Mouse (Mus musculus): ENCODE measurements around the gene Myzap. TPM values are rescaled to one million over a fixed set of nuclear protein-coding genes. Genes with fewer than 3 reads are reported as not detected.

Myzap gene
- polyA plus RNA-seq, 1 experiment: 6.0 TPM

DNA sequence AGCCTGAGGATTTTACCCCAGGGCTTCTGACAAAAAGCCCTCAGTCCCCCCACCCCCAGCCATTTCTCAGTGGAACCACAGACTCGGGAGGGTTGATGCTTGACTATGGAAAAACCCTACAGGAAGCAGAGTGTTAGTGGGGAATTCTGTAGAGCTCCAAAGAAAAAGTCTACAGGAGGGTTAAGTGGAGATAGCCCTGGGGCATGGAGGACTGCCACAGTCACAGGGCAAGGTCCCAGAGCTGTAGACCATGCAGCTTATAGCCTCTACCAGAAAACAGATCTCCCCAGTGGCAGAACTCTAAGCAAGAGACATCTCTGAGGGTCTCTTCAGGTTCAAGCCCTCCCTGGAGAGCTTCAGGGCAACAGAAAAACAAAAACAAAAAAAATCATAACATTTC, 43.5 kb upstream of the Myzap start:
- TF ChIP-seq USF1 (IDR thresholded peaks at IDR 0.05; ENCODE audit: low read depth) (no peak), SRF (IDR thresholded peaks at IDR 0.05; ENCODE audit: control insufficient read depth, insufficient read length, low read depth) (no peak), CEBPB (IDR thresholded peaks at IDR 0.05; ENCODE audit: insufficient read depth, poor library complexity, severe bottlenecking) (no peak), TCF12 (IDR thresholded peaks at IDR 0.05; ENCODE audit: insufficient read depth, poor library complexity, severe bottlenecking) (no peak), MYOD1 (IDR thresholded peaks at IDR 0.05; ENCODE audit: control insufficient read depth in 1 of 3, insufficient read length in 2 of 3, low read depth in 2 of 3) (no peak), MYOG (IDR thresholded peaks at IDR 0.05; ENCODE audit: control insufficient read depth in 1 of 3, insufficient read depth in 1 of 3, insufficient read length in 2 of 3, low read depth in 2 of 3) (no peak), POLR2AphosphoS2 (IDR thresholded peaks at IDR 0.05; ENCODE audit: insufficient read length, low read depth) (no peak), POLR2A (IDR thresholded peaks at IDR 0.05; ENCODE audit: insufficient read length, low read depth) (no peak), TCF3 (IDR thresholded peaks at IDR 0.05; ENCODE audit: insufficient read length, low read depth) (no peak), MAX (IDR thresholded peaks at IDR 0.05; ENCODE audit: low read depth) (no peak), REST (IDR thresholded peaks at IDR 0.05; ENCODE audit: insufficient read depth, insufficient read length) (no peak), E2F4 (IDR thresholded peaks at IDR 0.05; ENCODE audit: insufficient read depth) (no peak)
- no peak overlapping the region for H3K4me2 ChIP-seq (ENCODE audit: low read depth)
- no peaks in the 10 kb centered on the region for H3K36me3 ChIP-seq (ENCODE audit: control insufficient read depth, insufficient read depth)
- no peaks in the 10 kb centered on the region for H3K79me2 ChIP-seq (ENCODE audit: control insufficient read depth, insufficient read depth)
- H3ac ChIP-seq (ENCODE audit: control insufficient read depth, insufficient read length): no peak overlapping the region
- no peak overlapping the region for H3K4me3 ChIP-seq
- H3K27me3 ChIP-seq (ENCODE audit: control insufficient read depth, insufficient read depth, insufficient read length): no peaks in the 10 kb centered on the region

DNA sequence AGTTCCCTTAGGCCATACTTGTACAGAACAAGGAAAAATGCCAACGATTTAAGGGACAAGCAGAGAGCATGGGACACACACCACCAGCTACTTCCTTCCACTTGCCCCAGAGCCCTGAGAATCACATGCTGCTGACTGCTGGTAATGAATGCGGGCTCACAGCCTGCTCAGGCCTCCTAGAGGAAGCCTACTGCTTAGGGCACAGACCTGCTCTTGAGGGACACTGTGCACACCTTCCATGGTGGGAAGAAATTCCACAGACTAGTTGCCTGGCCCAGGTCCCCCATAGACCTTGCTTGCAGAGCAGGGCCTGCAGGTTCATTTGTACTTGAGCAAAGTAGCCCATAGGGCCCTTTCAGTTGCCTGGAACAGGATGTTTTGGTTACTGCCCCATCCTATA, 42.8 kb upstream of the Myzap start:
- Histone ChIP-seq H3K79me2 (ENCODE audit: control insufficient read depth, insufficient read depth) (no peaks in the 10 kb centered on the region), H3K4me2 (ENCODE audit: low read depth) (no peak overlapping the region), H3K27me3 (ENCODE audit: control insufficient read depth, insufficient read depth, insufficient read length) (no peaks in the 10 kb centered on the region), H3K36me3 (ENCODE audit: control insufficient read depth, insufficient read depth) (no peaks in the 10 kb centered on the region), H3K4me3 (no peak overlapping the region), H3ac (ENCODE audit: control insufficient read depth, insufficient read length) (no peak overlapping the region)
- TF ChIP-seq REST (IDR thresholded peaks at IDR 0.05; ENCODE audit: insufficient read depth, insufficient read length) (no peak), POLR2AphosphoS2 (IDR thresholded peaks at IDR 0.05; ENCODE audit: insufficient read length, low read depth) (no peak), MYOG (IDR thresholded peaks at IDR 0.05; ENCODE audit: control insufficient read depth in 1 of 3, insufficient read depth in 1 of 3, insufficient read length in 2 of 3, low read depth in 2 of 3) (no peak), E2F4 (IDR thresholded peaks at IDR 0.05; ENCODE audit: insufficient read depth) (no peak), TCF12 (IDR thresholded peaks at IDR 0.05; ENCODE audit: insufficient read depth, poor library complexity, severe bottlenecking) (no peak), MYOD1 (IDR thresholded peaks at IDR 0.05; ENCODE audit: control insufficient read depth in 1 of 3, insufficient read length in 2 of 3, low read depth in 2 of 3) (no peak), USF1 (IDR thresholded peaks at IDR 0.05; ENCODE audit: low read depth) (no peak), CEBPB (IDR thresholded peaks at IDR 0.05; ENCODE audit: insufficient read depth, poor library complexity, severe bottlenecking) (no peak), POLR2A (IDR thresholded peaks at IDR 0.05; ENCODE audit: insufficient read length, low read depth) (no peak), TCF3 (IDR thresholded peaks at IDR 0.05; ENCODE audit: insufficient read length, low read depth) (no peak), MAX (IDR thresholded peaks at IDR 0.05; ENCODE audit: low read depth) (no peak), SRF (IDR thresholded peaks at IDR 0.05; ENCODE audit: control insufficient read depth, insufficient read length, low read depth) (no peak)

DNA sequence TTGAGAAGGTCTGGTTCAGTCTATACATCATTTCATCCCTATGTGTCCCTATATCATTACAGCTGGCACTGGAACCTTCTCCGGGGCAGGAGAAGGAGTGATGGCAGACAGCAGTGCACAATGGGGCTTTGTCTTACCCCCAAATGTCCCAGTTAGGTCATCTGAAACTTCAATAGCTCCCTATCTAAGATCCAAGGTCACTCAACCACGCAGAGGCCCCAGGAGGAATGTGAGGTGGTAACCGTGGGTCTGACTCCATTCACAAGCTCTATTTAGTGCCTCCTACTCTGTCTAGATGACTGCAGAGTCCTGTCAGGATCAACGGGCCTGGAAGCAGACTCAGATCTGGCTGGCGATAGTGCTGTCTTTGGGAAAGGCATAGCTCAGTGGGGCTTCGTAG, 36.8 kb upstream of the Myzap start:
- no peak for TF ChIP-seq REST (IDR thresholded peaks at IDR 0.05; ENCODE audit: insufficient read depth, insufficient read length)
- TF ChIP-seq MAX (IDR thresholded peaks at IDR 0.05; ENCODE audit: low read depth): no peak
- no peak for TF ChIP-seq E2F4 (IDR thresholded peaks at IDR 0.05; ENCODE audit: insufficient read depth)
- TF ChIP-seq POLR2A (IDR thresholded peaks at IDR 0.05; ENCODE audit: insufficient read length, low read depth): no peak
- no peak for TF ChIP-seq USF1 (IDR thresholded peaks at IDR 0.05; ENCODE audit: low read depth)
- TF ChIP-seq MYOG (IDR thresholded peaks at IDR 0.05; ENCODE audit: control insufficient read depth in 1 of 3, insufficient read depth in 1 of 3, insufficient read length in 2 of 3, low read depth in 2 of 3): no peak
- no peak for TF ChIP-seq SRF (IDR thresholded peaks at IDR 0.05; ENCODE audit: control insufficient read depth, insufficient read length, low read depth)
- TF ChIP-seq TCF3 (IDR thresholded peaks at IDR 0.05; ENCODE audit: insufficient read length, low read depth): no peak
- no peak for TF ChIP-seq CEBPB (IDR thresholded peaks at IDR 0.05; ENCODE audit: insufficient read depth, poor library complexity, severe bottlenecking)
- Histone ChIP-seq H3K36me3 (ENCODE audit: control insufficient read depth, insufficient read depth) (no peaks in the 10 kb centered on the region), H3K27me3 (ENCODE audit: control insufficient read depth, insufficient read depth, insufficient read length) (no peaks in the 10 kb centered on the region), H3ac (ENCODE audit: control insufficient read depth, insufficient read length) (no peak overlapping the region), H3K4me3 (no peak overlapping the region), H3K79me2 (ENCODE audit: control insufficient read depth, insufficient read depth) (no peaks in the 10 kb centered on the region), H3K4me2 (ENCODE audit: low read depth) (no peak overlapping the region)

DNA sequence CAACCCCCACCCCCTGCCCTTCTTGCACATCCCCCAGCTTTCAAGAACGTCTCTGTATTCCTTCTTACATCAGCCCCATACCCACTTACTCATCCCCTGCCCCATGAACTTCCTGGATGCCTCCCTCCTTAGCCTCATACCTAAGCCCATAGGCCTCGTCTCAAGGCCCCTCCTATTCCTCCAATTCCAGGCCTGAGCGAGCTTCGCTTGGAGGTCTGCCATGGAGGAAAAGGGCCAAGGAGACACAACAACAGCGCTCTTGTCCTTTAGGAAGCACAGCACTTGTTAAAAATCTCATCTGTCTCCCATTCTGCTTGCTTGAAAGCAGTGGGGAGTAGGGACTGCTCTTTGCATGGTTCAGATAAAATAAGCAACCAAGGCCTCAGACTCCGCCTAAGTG, 36.1 kb upstream of the Myzap start:
- Histone ChIP-seq H3ac (ENCODE audit: control insufficient read depth, insufficient read length) (no peak overlapping the region), H3K79me2 (ENCODE audit: control insufficient read depth, insufficient read depth) (no peaks in the 10 kb centered on the region), H3K27me3 (ENCODE audit: control insufficient read depth, insufficient read depth, insufficient read length) (no peaks in the 10 kb centered on the region), H3K4me2 (ENCODE audit: low read depth) (no peak overlapping the region), H3K36me3 (ENCODE audit: control insufficient read depth, insufficient read depth) (no peaks in the 10 kb centered on the region), H3K4me3 (no peak overlapping the region)
- no peak for TF ChIP-seq POLR2A (IDR thresholded peaks at IDR 0.05; ENCODE audit: insufficient read length, low read depth)
- no peak for TF ChIP-seq MYOD1 (IDR thresholded peaks at IDR 0.05; ENCODE audit: control insufficient read depth in 1 of 3, insufficient read length in 2 of 3, low read depth in 2 of 3)
- TF ChIP-seq TCF12 (IDR thresholded peaks at IDR 0.05; ENCODE audit: insufficient read depth, poor library complexity, severe bottlenecking): no peak
- no peak for TF ChIP-seq MYOG (IDR thresholded peaks at IDR 0.05; ENCODE audit: control insufficient read depth in 1 of 3, insufficient read depth in 1 of 3, insufficient read length in 2 of 3, low read depth in 2 of 3)
- no peak for TF ChIP-seq REST (IDR thresholded peaks at IDR 0.05; ENCODE audit: insufficient read depth, insufficient read length)
- TF ChIP-seq CEBPB (IDR thresholded peaks at IDR 0.05; ENCODE audit: insufficient read depth, poor library complexity, severe bottlenecking): no peak
- no peak for TF ChIP-seq USF1 (IDR thresholded peaks at IDR 0.05; ENCODE audit: low read depth)
- no peak for TF ChIP-seq TCF3 (IDR thresholded peaks at IDR 0.05; ENCODE audit: insufficient read length, low read depth)

DNA sequence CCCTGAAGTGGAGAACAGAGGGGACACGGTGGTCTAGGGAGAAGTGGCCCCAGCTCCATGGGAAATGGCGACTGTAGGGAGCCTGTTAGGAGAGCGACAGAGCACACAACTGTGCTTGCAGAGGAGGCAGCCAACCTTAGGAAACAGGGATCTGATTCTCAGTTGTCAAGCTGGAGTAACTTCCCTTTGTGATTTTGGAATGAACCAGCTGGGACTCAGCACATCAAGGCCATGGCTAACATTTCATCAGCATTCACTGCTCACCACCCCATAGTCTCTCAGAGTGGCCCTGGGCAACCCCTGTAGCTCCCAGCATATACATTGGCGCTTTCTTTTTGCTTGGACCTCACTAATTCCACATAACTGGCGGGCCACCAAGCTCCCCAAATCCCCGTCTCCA, 33.8 kb upstream of the Myzap start:
- Histone ChIP-seq H3K4me3 (no peak overlapping the region), H3K36me3 (ENCODE audit: control insufficient read depth, insufficient read depth) (no peaks in the 10 kb centered on the region), H3ac (ENCODE audit: control insufficient read depth, insufficient read length) (no peak overlapping the region), H3K4me2 (ENCODE audit: low read depth) (no peak overlapping the region), H3K27me3 (ENCODE audit: control insufficient read depth, insufficient read depth, insufficient read length) (no peaks in the 10 kb centered on the region), H3K79me2 (ENCODE audit: control insufficient read depth, insufficient read depth) (no peaks in the 10 kb centered on the region)
- TF ChIP-seq MYOD1 (IDR thresholded peaks at IDR 0.05; ENCODE audit: control insufficient read depth in 1 of 3, insufficient read length in 2 of 3, low read depth in 2 of 3) (no peak), TCF3 (IDR thresholded peaks at IDR 0.05; ENCODE audit: insufficient read length, low read depth) (no peak), E2F4 (IDR thresholded peaks at IDR 0.05; ENCODE audit: insufficient read depth) (no peak), REST (IDR thresholded peaks at IDR 0.05; ENCODE audit: insufficient read depth, insufficient read length) (no peak), CEBPB (IDR thresholded peaks at IDR 0.05; ENCODE audit: insufficient read depth, poor library complexity, severe bottlenecking) (no peak), MYOG (IDR thresholded peaks at IDR 0.05; ENCODE audit: control insufficient read depth in 1 of 3, insufficient read depth in 1 of 3, insufficient read length in 2 of 3, low read depth in 2 of 3) (no peak), USF1 (IDR thresholded peaks at IDR 0.05; ENCODE audit: low read depth) (no peak), POLR2AphosphoS2 (IDR thresholded peaks at IDR 0.05; ENCODE audit: insufficient read length, low read depth) (no peak), MAX (IDR thresholded peaks at IDR 0.05; ENCODE audit: low read depth) (no peak), POLR2A (IDR thresholded peaks at IDR 0.05; ENCODE audit: insufficient read length, low read depth) (no peak), SRF (IDR thresholded peaks at IDR 0.05; ENCODE audit: control insufficient read depth, insufficient read length, low read depth) (no peak), TCF12 (IDR thresholded peaks at IDR 0.05; ENCODE audit: insufficient read depth, poor library complexity, severe bottlenecking) (no peak)

All from myocyte (in vitro differentiated cells).